Mouse (Mus musculus) right cerebral cortex, adult 18-20 months (tissue): ENCODE measurements around the gene Trpm3.

ENCODE experiments used
- DNase-seq: peaks from one replicate; pipeline ENCODE4 v3.0.0; 2022; ENCODE audit warnings: mixed read lengths

The Trpm3 gene

DNA sequence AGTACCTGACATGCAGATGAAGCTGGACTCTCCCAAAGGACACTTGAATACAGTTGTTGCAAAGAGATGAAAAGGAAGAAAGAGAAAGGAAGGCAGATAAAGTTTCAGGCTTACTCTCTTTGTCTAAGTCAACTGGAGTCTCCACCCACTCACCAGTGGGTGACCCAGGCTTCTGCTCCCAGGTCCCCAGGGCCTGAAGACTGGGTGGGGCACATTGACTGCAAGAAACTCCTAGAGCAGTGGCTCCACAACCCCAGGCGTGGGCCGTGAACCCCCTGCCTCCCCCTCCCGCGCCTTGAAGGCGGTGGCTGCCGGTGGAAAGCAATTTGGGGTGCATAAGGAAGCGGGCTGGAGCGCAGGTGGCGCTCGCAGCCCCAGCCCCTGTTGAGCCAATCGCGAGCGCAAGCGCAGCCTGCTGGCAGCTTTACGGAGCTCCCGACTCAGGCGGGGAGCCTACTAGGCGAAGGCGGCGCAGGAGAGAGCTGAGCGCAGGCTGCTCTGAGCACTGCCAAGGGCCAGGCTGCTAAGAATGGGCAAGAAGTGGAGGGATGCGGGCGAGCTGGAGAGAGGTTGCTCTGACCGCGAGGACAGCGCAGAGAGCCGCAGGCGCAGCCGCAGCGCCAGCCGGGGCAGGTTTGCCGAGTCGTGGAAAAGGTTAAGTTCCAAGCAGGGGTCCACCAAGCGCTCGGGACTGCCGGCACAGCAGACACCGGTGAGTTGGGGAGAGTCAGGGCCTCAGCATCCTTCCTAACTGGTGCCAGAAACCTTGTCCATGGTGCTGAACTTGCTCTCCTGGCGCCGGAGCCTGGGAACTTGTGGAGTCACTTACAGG lies at the start of gene Trpm3:
TSS of gene Trpm3 (plus strand) at position 457 of the 832 bp plus-strand sequence.
- peak; percentile 76 for DNase-seq

DNA sequence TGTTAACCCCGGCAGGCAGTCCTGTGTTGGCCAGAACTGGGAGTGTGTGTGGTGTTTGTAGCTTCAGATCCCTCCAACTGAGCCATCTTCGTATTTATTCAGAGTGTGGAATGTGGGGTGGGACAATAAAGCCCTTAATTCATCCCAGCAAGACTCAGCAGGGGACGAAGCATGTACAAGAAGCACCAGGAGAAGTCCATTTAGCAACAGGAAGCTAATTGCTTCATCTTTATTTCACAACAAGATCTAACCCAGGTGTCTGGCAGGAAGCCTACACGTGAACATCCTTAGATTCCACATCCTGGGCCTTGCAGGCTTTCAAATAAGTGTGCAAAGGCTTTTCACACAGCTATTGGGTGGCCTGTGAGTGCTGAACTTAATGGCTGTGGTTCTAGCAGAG lies 38.3 kb upstream of the Trpm3 start:
- DNase-seq = no peak

DNA sequence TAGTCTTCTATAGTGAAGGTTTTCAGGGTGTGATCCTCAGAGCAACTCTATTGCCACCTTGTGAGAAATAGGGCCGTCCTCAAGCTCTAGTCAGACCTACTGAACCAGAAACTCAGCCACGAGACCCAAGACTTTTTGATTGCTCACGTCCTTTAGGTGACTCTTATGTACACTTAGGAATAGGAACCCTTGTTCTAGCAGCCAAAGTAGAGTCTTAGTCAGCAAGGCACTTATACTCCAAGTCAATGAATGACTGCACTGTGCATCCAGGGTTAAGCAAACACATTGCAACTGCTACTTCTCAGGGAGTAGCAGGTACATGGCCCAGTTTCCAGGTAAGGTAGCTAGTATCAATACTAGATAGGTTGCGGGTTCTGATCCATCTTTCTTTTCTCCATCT lies 35.0 kb upstream of the Trpm3 start:
- DNase-seq = no peak

DNA sequence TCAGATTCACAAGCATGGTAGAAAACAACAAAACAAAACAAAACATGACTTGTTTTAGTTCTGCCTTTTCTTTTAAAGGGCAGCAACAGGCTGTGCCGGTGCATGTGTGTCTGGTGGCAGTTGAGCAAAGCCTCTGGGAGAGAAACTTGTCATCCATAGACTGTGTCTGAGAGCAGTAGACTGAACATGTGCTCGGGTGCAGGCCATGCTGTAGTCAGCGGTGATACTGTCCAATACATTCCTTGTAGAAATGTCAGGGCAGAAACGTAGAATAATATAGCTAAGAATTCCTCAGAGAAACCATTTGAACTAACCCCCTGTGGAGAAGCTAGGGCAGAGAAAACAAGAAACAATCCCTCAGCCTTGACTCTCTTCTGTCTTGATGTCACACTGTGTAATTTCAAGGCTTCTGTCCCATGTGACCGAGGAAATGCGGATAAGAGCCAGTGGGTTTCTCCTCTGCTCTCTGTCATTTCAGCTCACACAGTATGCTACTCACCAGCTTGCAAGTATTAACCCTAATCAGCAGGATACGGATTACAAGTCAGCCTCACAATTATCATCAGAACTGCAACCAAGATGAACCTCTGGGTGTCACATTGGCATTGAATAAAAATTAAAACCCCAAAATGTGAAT lies 33.9 kb upstream of the Trpm3 start:
- DNase-seq = no peak

- no peak for DNase-seq
Measured at GRCm38 (mm10) chr19:22105648-22106047, 33.2 kb upstream of the Trpm3 start.

GRCm38 (mm10) chr19:22108893-22109463 lies 29.9 kb upstream of the Trpm3 start:
- no peak for DNase-seq

DNA sequence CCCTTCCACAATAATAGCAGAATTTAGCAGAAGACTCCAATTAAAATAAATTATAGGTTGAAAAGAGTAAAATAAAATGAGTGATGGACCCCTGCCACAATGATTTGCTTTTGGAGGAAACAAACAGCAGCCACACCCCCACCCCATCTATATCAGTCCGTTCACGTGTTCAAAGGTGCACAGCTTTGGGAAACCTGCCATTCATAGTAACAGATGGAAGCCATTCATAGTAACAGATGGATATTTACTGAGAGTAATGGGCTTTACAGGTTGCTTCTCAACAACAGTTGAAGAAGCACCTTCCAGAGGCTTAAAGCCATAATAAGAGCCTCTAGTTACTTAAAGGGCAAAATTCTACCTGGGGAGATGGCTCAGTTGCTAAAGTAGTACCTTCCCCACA lies 17.9 kb upstream of the Trpm3 start:
- no peak for DNase-seq

DNA sequence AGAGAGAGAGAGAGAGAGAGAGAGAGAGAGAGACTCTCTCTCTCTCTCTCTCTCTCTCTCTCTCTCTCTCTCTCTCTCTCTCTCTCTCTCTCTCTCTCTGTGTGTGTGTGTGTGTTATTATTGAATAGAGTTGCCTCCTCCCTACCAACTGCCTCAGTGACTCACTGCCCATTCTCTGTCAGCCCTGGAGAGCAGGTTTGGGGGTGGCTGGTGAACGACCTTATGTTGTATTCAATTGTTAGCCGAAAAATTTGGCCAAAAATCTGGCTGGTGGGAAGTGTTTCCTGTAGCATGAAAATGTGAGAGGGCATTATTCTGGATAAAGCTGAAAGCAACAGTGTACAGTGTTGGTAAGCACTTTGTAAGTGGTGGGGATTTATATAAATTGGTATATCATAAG lies 17.2 kb upstream of the Trpm3 start:
- DNase-seq = no peak

- no peak for DNase-seq
Measured at GRCm38 (mm10) chr19:22132626-22133025, 6.2 kb upstream of the Trpm3 start.

- no peak for DNase-seq
Measured at GRCm38 (mm10) chr19:22178549-22178948, 39.7 kb downstream of the Trpm3 start.

DNA sequence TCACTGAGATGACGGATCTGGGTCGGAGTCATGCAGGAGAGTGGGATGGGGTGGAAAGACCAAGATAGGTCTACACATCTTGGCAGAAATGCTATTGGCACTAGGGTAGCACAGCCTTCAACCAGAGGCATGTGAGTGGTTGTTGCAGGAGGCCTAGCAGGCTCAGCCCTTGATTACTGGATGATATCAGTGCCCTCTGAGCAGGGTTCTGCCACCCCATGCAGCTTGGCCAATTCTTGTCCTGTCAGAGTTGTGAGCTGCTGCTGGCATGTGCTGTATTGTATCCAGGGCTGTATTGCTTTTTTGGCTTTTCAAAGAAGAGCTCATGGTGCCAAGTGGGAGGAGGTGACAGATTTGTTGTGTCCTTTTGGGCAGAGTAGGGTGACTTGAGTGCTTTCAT lies 40.2 kb downstream of the Trpm3 start:
- no peak for DNase-seq

DNA sequence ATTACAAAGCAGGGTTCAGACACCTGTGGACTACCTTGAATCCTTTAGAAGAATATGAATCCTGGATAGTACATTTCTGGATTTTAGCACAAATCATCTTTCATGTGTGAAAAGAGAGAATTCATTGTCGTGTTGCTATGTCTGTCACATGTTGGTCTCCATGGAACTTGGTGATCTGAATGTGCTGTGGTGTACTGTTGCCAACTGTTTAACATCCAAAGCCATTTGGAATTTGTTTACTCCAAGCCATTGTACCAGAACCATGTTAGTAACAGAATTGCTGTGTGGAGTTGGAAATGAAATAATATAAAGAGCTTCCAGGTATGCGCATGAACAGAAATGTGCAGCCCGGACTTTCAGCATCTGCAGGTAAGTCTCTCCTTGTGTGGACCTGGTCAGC lies 41.3 kb downstream of the Trpm3 start:
- DNase-seq = no peak

GRCm38 (mm10) chr19:22189716-22190115 lies 50.9 kb downstream of the Trpm3 start:
- DNase-seq = peak; percentile 55

DNA sequence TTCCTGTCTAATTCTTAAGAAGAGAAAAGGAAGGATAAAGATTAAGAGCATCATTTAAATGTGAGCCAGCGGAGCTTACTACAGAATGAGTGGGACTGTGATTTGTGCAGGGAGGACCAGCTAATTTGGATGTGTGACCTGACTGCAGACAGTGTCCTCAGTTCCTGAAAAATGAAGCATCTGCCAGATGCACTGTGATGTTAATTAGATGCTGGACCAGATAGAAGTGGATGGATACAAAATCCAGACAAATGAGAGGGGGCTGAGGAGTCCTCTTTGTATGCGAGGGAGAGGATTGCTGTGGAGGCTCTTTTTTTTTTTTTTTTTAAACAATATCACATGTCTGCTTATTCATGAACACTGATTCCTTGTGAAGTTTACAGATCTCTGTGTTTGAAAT lies 83.7 kb downstream of the Trpm3 start:
- DNase-seq = no peak

GRCm38 (mm10) chr19:22234187-22234586 lies 95.3 kb downstream of the Trpm3 start:
- no peak for DNase-seq

GRCm38 (mm10) chr19:22249076-22249475 lies 110.2 kb downstream of the Trpm3 start:
- DNase-seq = peak; percentile 67

- peak; percentile 1 for DNase-seq
Measured at GRCm38 (mm10) chr19:22272916-22273315, 134.1 kb downstream of the Trpm3 start.

- DNase-seq = no peak
Measured at GRCm38 (mm10) chr19:22284651-22285050, 145.8 kb downstream of the Trpm3 start.

DNA sequence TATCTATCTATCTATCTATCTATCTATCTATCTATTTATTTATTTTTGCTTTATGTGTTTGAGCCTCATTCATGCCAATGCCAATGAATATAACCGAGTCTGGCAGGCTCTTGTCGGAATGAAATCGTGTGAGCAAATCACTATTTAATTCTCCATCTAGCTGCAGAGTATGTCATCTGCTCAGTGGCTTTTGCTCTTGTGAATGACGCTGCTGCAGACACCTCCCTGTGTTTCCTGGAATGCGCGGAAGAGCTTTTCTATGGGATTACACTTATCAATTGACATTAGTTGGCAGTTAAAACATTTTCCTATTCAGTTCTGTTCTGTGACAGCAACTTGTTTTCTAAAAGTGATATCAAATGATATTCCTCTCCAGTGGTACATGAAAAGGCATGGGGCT lies 153.8 kb downstream of the Trpm3 start:
- DNase-seq = no peak

- peak; percentile 7 for DNase-seq
Measured at GRCm38 (mm10) chr19:22300906-22301305, 162.1 kb downstream of the Trpm3 start.

- DNase-seq = peak; percentile 33
Measured at GRCm38 (mm10) chr19:22303021-22303951, 164.4 kb downstream of the Trpm3 start.

- peak; percentile 78 for DNase-seq
Measured at GRCm38 (mm10) chr19:22303952-22304655, 165.3 kb downstream of the Trpm3 start.
